Mouse (Mus musculus) heart, adult 9 months (tissue): ENCODE results near the gene Prkg1.
A peak's percentile ranks its signal among the peaks of the same experiment; 100 is the strongest.

Experiments
- DNase-seq, 2 experiments: peaks; one replicate each; pipeline ENCODE4 v3.0.0; 2022; ENCODE audit warnings: low spot score in 2 of 2

The Prkg1 gene

DNA sequence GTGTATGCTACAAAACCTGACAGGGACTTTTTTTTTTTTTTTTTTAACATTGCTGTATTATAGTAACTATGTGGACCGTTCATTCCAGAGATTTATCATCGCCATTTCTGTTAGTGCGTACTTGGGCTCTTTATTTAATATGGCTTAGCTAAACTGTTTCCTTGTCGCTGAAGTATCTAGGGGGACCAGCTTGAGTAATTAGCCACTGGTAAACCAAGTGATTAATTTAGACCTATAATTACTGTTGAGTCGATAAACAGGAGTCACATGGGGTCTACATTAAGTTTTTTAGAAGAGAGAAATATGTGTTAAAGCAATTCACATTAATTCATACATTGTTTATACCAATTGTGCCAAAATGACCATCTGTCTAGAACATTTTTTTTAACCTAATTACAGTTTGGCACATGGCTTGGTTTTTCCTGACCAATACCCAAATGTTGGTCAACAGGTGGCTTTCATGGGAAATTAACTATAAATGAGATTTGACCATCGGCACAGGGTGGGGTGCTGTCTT lies 605.8 kb downstream of the Prkg1 start:
- DNase-seq, result no peak

DNA sequence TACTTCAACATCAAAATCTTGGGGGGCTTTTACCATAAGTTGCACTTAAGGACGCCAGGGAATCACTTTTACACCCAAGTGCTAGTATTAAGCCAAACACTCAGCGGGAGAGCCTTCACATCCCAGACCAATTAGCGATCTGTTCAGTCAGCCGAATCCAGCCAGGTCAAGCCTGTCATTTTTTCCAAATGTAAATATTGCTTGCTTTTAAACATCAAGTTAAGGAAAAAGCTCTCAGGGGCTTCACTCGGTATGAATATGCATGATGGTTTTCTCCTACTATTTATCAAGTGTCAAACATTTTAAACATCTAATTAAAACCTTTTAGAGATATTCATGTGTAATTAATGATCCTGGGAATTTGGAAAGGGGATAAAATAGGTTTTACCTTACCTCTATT lies 611.4 kb downstream of the Prkg1 start:
- no peak for DNase-seq

DNA sequence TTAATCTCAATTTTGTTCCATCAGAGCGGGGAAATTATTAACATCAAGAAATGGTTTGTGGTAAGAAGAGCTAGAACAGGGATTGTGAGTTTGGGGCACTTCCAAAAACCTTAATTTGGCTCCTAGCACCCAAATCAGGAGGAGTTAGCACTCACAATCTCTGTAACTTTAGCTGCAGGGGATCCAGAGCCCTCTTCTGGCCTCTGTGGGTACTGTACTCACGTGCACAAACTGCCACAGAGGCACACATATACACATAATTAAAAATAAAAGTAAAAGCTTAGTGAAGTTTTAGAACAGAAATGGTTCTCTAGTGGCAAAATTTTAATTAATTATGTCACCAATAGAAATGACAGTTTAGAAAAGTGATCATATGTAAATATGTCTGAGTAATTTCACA lies 614.9 kb downstream of the Prkg1 start:
- DNase-seq, result no peak

DNA sequence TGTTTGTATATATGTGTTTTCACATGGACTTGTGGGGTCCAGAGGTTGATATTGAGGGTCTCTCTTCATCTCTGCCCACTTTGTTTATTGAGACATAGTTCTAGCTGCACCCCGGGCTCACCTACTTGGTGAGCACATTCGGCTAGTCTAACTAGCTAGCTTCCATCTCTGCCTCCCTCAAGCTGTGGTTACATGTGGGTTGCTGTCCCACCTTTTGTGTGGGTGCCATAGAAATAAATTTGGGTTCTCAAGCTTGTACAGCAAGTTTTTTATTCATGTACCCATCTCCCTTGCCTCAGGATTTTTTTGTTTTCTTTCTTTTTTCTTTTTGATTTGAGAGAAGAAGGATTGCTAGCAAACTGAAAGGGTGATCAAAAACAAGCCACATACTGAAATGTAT lies 617.4 kb downstream of the Prkg1 start:
- no peak for DNase-seq

DNA sequence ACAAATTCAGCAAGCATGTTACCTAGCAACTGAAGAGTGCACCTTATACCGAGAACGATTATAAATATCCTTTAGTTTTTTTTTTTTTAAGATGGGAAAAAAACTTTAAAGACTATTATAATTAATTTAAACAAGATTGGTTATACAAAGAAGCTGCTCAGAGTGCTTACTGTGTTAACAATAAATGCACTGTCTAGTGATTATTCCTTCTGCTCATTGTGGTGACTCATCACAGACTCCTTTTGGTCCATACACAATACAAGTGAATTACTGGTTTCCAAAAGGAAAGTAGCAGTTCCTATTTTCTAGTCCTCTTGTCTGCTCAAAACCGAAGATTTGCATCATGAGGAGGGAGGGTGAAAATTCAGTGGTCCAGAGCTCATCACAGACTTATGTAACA lies 618.7 kb downstream of the Prkg1 start:
- DNase-seq, result no peak

DNA sequence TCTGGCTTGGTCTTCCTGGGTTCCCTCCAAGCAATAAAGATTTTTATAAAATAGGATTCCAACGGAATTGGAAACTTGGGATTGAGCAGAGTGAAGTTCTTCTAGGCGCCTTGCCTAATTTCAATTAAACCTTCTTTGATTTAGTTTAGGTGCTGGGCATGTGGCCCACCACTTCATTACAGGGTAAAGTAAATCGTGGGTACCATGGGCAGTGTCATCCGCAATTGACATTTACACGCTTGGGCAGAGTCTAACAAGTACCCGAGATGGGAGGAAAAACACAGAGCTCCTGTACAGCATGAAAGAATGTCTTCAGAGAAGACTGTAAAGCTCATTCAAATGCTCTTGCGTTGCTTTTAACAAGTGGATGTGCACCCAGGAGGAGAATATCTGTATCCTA lies 622.9 kb downstream of the Prkg1 start:
- DNase-seq, result no peak

DNA sequence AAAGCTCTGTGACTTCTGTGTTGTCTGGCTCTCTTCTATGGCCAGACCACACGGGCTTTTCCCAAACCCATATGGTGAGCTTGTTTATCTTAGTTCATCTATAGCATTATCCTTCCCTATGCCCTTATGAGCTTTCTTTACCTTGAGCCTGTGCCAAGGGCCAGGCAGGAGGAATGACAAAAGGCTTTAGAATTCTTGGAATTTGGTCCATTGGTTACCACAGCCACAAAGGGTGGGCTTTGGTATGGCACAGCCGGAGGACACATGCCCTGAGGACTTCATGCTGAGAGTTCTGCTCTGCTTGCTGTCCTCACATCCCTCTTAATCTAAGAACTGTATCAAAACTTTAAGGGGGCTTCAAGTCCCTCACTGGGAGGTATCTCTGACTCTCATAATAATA lies 628.5 kb downstream of the Prkg1 start:
- no peak for DNase-seq

DNA sequence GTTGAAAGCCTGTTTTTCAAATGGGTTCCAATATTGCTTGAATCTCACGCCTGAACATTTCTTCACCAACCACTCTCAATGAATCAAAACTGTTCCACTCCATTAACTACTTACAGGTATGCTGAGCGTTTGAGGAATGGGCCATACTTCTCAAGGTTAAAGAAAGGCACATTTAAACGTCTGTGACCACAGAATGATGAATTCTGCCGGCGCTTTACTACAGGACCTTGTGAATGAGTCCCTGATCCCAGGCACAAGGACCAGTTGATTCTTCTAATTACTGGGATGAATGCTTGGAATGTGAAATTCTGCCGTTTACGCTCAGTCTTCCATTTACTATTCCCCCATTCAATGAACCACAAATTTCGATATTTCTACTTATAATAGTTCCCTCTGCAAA lies 632.2 kb downstream of the Prkg1 start:
- no peak for DNase-seq

DNA sequence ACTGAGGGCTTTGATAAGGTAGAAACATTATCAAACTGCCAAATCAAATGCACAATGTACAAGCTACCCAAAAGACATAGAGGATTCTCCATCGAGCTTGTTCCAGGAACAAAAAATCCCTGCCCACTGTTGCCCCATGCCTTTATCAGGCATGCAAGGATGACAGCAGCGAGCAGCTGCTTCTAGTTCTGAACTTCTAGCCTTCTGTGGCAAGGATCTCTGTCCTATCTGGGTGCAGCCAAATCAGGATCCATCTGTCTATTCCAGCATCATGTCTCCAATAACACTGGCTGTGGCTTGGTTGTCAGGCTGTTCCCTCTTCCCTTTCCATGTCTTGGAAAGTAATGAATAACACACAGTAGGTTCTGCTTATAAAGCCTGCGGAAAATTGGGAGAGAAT lies 640.2 kb downstream of the Prkg1 start:
- no peak for DNase-seq

DNA sequence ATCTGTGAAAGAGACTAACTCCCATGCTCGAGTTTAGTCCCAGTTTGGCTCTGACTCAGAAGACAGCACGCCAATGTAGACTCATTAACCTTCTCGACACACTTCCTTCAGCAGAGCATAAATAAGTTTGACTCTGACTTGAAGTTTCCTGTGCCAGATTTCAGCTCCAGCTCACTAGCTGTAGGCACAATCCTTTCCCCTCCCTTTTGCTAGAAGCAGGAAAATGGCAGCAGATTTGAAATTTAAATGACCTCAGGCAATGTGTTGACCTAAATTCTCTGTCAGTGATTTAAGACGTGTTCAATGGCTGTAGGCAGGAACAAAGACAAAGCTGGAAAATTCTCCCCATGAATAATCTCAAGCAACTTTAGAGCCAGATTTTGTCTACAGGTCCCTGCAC lies 650.1 kb downstream of the Prkg1 start:
- no peak for DNase-seq

DNA sequence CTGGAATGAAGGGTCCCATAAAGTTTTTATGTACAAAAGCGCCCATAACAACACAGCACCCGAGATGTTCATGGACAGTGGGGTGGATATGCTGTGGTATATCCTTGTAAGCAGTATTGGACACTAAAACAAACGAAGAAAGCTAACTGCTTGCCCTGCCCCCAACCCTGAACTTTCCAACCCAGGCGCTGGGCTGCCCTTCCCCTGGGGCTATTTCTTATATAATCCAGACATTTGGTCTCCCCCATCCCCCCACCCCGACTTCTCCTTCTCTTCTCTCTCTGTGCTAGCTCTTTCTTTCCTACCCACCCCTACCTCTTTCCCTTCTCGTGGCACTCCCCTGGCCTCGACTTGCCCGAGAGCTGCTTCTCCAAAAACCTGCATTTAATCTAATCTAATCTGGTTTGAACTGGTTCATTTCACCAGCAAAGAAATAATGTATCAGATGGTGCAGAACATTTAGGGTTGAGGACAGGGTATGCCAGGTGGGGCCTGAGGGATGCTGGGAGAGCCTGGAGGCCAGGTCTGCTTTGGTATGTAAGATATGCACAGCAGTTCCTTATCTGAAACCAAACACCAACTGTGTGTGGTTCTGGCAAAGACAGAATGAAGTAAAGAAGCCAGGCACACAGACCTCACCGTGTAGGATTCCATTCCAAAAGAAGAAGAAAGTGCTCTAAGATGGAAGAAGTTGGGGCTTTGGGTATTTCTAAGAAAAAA lies 657.8 kb downstream of the Prkg1 start:
- DNase-seq, result no peak

DNA sequence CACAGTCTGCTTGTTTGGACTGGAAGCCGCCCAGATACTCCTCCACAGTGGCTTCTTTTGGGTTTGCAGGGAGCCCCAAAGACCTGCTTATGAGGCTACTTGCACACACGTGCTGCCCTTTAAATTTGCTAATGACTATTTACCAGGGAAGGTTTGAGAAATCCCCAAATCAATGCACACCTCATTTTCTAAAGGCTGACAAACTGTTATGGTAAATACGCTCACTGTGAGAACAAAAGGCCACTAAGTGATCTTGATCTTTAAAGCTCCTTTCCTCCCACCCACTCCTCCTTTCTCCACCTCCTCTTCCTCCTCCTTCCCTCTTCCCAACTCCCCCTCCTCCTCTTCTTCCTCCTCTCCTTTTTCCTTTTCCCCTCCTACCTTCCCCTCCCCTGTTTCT lies 658.8 kb downstream of the Prkg1 start:
- no peak for DNase-seq

DNA sequence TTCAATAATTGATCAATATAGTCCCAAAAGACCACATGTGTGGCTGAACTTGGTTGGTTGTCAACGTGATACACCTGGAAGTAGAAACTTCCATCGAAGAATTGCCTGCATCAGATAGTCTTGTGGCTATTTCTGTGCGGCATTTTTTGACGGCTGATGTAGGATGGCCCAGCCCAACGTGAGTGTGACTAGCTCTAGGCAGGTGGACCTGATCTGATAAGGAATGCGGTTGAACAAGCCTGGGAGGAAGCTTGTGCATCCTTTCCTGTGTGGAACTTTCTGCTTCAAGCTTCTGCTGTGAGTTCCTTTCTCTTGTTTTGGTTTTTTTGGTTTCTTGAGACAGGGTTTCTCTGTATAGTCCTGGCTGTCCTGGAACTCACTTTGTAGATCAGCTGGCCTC lies 660.1 kb downstream of the Prkg1 start:
- DNase-seq, result no peak

DNA sequence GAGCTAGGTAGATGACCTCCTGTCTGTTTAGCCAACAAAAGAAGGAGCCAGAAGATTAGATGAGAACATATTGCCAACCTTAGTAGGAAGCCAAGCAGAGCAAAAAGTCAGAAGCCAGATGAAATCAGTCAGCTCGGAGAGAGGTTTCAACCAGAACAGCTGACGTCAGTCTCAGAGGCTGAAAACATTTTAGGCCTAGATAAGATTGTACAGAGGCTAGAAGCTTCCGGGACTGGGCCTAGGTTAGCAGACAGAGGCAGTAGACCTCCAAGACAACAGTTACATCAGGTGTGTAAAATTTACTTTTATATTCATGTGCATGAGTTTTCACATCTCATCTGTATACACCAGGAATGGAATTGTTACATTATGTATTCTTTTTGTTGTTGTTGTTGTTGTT lies 665.5 kb downstream of the Prkg1 start:
- no peak for DNase-seq

DNA sequence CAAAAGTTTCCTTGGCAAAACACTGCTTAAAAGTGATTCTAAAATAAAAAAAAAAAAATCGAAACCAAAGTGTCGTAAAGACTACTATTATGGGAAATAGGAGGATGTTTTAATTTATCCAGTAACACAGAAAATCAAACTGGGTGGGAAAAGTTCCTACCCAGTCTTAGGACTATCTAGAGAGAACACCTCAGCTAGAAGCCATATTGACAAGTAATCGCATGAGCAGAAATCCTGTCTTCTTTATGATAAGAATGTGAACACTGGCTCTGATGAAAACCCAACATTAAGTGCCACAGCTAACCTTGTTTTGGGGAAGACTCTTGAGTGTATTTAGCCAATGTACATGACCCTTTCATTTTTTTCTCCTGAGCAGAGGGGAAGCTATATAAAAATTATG lies 667.0 kb downstream of the Prkg1 start:
- DNase-seq, result no peak

DNA sequence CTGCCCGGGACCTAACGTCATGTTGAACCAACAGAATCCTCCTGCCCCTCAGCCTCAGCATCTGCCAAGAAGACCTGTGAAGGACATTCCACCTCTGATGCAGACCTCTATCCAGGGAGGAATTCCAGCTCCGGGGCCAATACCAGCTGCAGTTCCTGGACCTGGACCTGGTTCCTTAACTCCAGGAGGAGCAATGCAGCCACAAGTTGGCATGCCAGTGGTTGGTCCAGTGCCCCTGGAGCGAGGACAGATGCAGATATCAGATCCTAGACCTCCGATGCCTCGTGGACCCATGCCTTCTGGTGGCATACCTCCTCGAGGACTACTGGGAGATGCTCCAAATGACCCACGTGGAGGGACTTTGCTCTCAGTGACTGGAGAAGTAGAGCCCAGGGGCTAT lies 681.1 kb downstream of the Prkg1 start:
- peak in 1 of 2 experiments; percentile 15 for DNase-seq

DNA sequence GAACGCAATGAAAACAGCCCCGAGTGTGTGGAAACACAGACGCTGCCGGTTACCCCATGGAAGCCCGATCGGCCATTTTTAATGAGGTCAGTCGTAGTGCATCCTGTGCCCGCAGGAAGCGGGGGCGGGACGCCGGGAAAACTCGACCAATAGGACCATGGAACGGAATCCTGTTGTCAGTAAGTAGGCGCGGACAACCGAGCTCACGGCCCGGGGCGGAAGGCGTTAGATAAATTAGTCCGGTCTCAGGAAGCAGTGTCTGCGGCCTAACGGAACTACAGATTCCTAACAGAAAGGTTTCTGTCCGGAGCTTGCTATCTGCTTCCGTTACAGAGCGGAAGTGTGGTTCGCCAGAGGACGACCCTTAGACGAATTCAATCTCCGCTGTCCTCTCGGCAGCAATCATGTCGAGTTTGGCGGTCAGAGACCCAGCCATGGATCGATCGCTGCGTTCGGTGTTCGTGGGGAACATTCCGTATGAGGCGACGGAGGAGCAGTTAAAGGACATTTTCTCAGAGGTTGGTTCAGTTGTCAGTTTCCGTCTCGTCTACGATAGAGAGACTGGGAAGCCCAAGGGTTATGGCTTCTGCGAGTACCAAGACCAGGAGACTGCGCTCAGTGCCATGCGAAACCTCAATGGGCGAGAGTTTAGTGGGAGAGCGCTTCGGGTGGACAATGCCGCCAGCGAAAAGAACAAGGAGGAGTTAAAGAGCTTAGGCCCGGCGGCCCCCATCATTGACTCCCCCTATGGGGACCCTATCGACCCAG lies 682.0 kb downstream of the Prkg1 start, which contains the start of gene Cstf2t:
Gene Cstf2t, plus strand, starts transcription at position 176 of the 768 bp plus-strand sequence.
- DNase-seq, result peak; percentile 98 to 100

DNA sequence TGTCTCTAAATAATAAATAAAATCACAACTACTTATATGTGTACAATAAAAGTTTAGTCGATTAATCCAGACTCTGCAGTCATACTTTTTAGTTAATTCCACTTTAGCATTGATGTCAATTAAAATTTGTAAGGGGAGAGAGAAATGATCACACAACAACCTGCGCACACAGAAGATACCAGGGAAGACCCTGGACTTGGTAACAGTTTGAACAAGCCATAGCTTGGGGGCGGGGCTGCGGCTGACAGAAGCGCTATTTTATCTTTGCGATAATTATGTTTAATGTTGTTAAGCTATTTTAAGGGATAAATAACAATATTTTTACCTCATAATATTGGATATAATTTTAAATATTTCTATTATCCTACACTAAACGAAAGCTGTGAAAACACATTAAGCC lies 682.6 kb downstream of the Prkg1 start:
- no peak for DNase-seq

DNA sequence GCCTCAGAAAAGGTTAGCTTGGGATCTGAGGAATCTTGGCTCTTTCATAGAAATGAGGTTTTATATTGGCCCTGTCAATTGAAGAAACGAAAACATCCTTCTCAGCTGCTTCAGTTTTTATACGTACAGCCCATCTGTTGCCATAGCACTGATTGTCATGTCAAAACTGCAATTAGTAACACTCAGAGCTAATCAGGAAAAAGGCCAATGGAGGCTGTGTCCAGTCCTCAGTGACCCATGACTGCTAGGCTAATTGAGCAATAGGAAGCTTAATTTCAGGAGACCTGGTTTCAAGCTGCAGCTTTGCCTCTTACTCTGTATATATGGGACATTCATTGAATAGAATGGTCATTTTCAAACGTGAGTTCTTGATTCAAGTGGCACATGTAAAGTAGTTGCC lies 686.6 kb downstream of the Prkg1 start:
- no peak for DNase-seq

DNA sequence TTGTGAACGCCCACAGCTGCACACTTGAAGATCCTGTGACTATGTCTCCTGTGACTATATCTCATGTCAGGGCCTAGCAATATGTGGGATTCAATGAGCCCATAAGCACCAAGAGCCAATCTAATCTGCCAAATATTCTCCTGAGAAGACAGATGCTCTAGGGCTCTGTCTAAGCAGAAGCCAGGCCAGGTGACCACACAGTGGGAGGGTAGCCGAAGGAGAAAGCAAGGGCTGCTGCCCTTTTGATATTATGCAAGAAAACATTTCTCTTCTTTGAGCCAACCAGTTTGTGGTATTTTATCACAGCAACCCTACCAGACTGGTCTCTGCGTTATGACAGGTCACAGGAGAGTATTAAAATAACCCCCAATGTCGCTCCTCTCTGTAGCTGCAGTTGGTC lies 688.7 kb downstream of the Prkg1 start:
- DNase-seq, result no peak

DNA sequence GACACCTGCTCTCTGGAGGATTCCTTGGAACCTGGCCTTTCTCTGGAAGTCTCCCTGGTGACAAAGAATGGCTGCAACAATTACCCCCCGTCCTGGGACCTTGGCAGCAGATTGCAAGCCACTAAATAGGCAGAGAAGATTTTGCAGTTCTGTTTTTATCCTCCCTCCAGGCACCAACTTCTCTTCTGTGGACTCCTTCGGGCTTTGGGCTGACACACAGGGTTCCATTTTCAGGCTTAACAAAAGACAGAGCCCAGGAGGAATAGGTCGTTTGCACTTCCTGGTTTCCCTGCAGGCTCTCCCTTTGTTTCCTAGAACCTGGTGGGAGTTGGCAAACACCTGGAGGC lies 690.1 kb downstream of the Prkg1 start:
- peak in 1 of 2 experiments; percentile 17 for DNase-seq

DNA sequence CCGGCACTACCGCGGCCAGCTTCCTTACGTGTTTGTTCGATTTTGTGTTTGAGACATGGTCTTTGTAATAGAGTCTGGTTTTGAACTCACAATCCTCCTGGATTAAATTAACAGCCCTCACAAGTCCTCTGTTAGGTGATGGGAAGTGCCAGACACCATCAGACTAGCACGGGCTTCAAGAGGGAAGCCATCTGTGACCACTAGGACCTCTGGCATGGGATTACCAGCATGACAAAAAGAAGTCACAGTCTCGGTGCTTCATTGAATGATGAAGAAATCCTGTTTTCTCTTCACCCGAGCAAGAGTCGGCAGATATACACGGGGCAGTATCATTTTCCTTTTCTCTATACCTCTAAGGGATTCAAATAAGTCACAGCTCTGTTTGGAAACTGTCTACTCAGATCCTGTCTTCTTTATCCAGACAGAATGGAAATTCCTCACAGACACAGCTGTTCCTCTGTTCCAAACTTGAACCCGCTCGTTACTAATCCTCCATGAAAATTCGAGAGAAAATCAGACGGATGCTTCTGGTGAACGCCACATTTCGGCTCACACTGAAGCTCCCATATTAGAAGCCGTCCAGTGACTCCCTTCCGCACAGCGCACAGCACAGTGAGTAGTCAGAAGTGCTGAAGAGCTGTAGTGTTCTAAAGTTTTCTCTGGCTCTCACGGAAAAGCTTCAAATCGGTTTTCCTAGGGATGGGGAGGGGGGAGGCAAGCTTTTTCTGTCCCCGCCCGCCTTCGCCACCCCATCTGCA lies 690.7 kb downstream of the Prkg1 start:
- no peak for DNase-seq
